ENCODE assay signal across 11 mouse cellular contexts in the genomic region with DNA sequence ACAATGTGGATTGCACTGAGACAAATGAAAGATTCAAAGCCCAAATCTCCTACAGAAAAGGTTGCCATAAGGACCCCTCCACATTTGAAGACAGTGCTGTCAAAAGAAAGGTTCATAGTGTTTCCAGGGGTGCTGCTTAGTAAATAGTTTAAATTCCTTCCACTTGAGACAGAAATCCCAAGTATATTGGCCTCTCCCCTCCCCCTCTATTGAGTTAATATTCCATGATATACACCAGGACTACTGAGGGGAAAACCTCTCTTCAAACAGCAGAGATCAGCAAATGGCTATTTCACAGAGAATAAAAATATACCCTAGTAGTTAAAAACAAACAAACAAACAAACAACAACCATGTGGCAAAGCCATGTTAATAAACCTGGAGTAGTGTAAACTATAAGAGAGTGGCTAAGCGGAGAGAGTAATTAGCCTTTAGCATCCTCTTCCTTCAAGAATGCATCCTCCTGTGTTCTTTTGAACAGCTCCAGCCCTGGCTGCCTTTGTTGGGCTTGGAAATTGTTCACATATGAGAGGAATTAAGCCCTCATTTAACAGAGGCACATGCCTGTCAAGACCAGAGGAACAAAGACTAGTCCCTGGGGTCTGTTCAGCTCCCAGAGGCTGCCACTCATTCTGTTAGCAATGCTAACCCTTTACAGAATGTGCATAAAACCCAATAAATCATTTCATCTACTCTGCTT.
DNase-seq lines count a peak whose midpoint lies in the region; ATAC-seq and TF ChIP-seq lines count a peak whose summit lies in the region.
"Had no signal": no experiment of that assay in that cellular context is flagged by ENCODE, and none has a peak within 500 bp of the region (broad histone marks: within the 10 kb centered on the region; RNA-seq: fewer than 3 reads in every experiment).

No protein-coding gene starts in this region.

- no peaks in the 10 kb centered on the region for H3K4me1 ChIP-seq in forebrain, postnatal 0 days (ENCODE audit: insufficient read depth)
- peaks cover 24% of the 10 kb centered on the region for H3K4me1 ChIP-seq in midbrain, embryonic 13.5 days (replicated peaks)

- H3K9ac ChIP-seq in forebrain, postnatal 0 days, result no peak overlapping the region
- H3K9ac ChIP-seq in midbrain, embryonic 13.5 days (replicated peaks), result no peak overlapping the region
- H3K9ac ChIP-seq: embryonic facial prominence, embryonic 13.5 days; lung, embryonic 15.5 days had no signal

- no peaks in the 10 kb centered on the region for H3K36me3 ChIP-seq in forebrain, postnatal 0 days (ENCODE audit: insufficient read depth)
- no peaks in the 10 kb centered on the region for H3K36me3 ChIP-seq in midbrain, embryonic 13.5 days
- H3K36me3 ChIP-seq: embryonic facial prominence, embryonic 13.5 days; lung, embryonic 15.5 days had no signal

- POLR2A ChIA-PET in Patski (lab: Charles Lee), result no interaction called here

- TF ChIP-seq CTCF in Patski (IDR thresholded peaks at IDR 0.05), result peak; percentile 5
- no peak for TF ChIP-seq CTCF in forebrain, postnatal 0 days (IDR thresholded peaks at IDR 0.05; ENCODE audit: low read depth)

- CTCF ChIA-PET in Patski (lab: Charles Lee), result no interaction called here

- in situ Hi-C loops in Patski (cut with MboI; ENCODE audit: low pct_unique_long_range_greater_than_20kb), result no loop called here

- no peak overlapping the region for H3K4me3 ChIP-seq in forebrain, postnatal 0 days (ENCODE audit: low read depth, low read length)
- H3K4me3 ChIP-seq in midbrain, embryonic 13.5 days (replicated peaks), result no peak overlapping the region
- H3K4me3 ChIP-seq: embryonic facial prominence, embryonic 13.5 days; lung, embryonic 15.5 days had no signal

- H3K4me2 ChIP-seq in forebrain, postnatal 0 days (ENCODE audit: low read depth), result no peak overlapping the region
- H3K4me2 ChIP-seq in midbrain, embryonic 13.5 days (replicated peaks), result no peak overlapping the region
- H3K4me2 ChIP-seq: embryonic facial prominence, embryonic 13.5 days; lung, embryonic 15.5 days had no signal

- H3K27ac ChIP-seq in forebrain, postnatal 0 days (ENCODE audit: low read depth, low read length), result no peak overlapping the region
- H3K27ac ChIP-seq in midbrain, embryonic 13.5 days, result peak overlapping the region; percentile 85
- H3K27ac ChIP-seq: embryonic facial prominence, embryonic 13.5 days; lung, embryonic 15.5 days had no signal

- 33% methylated on average over 1 of the region's 1 CpGs for WGBS in forebrain, postnatal 0 days
- WGBS in midbrain, embryonic 13.5 days, result 8% methylated on average over 1 of the region's 1 CpGs

- intact Hi-C loops in left cerebral cortex, postnatal 10 days (cut with DNase I), result no loop called here

- no peak for DNase-seq in Patski (ENCODE audit: low read depth, low spot score)
- peak; percentile 80 for DNase-seq in embryo, embryonic 11 days
- DNase-seq in forebrain, postnatal 0 days, result no peak
- DNase-seq in left cerebral cortex, postnatal 10 days (ENCODE audit: extremely low spot score in 1 of 2, low spot score in 2 of 2), result no peak
- no peak for DNase-seq in cerebellum, postnatal 10 days
- no peak for DNase-seq in adrenal gland, adult (ENCODE audit: inconsistent age in 2 of 2, low spot score in 1 of 2)
- DNase-seq: heart, postnatal 14 days; kidney, postnatal 14 days had no signal

- ATAC-seq in Patski, result no peak
- peak; percentile 29; the same call in 1 of the 2 replicates for ATAC-seq in forebrain, postnatal 0 days
- peak; percentile 92 for ATAC-seq in midbrain, embryonic 13.5 days

- H3K9me3 ChIP-seq in forebrain, postnatal 0 days (ENCODE audit: low read length), result no peaks in the 10 kb centered on the region
- H3K9me3 ChIP-seq in midbrain, embryonic 13.5 days, result no peaks in the 10 kb centered on the region
- H3K9me3 ChIP-seq: embryonic facial prominence, embryonic 13.5 days; lung, embryonic 15.5 days had no signal

- no peaks in the 10 kb centered on the region for H3K27me3 ChIP-seq in Patski
- H3K27me3 ChIP-seq in forebrain, postnatal 0 days (ENCODE audit: insufficient read depth, low read length), result no peaks in the 10 kb centered on the region
- H3K27me3 ChIP-seq in midbrain, embryonic 13.5 days, result no peaks in the 10 kb centered on the region
- H3K27me3 ChIP-seq: lung, embryonic 15.5 days had no signal
